9 mouse cellular contexts compared by ENCODE assay signal in the genomic region with DNA sequence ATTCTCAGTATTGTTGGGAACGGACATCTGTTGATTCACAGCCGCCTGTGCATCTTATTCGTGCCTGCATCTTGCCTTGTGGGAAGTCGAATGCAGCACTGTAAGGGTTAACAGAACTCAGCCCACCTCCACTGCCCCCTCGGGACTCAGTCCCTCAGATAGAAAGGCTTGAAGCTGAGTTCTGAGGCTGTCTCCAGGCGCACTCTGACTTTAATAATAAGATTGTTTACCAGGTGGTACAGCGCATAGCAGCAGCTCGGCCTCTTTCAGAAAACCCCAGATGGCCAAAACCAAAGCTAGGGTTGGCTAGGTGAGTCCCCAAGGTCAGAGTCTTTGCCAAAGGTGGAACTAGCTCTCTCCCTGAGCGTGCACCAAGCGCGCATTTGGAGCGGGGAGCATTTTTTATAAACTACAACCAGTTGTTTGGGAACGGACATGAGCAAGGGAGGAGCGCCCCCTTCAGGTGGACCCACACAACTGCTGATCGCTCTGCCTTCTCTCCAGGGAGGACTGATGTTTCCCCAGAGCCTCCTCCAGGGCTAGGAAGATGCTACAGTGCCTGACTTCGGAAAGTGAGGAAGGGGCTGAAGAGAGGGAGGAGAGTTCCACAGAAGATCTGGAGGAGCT. TPM values are rescaled to one million over a fixed set of nuclear protein-coding genes. Genes with fewer than 3 reads are reported as not detected.
A peak's percentile ranks its signal among the peaks of the same experiment; 100 is the strongest.
DNase-seq lines count a peak whose midpoint lies in the region; ATAC-seq and TF ChIP-seq lines count a peak whose summit lies in the region.
"Had no signal": no experiment of that assay in that cellular context is flagged by ENCODE, and none has a peak within 500 bp of the region (broad histone marks: within the 10 kb centered on the region; RNA-seq: fewer than 3 reads in every experiment).

A gene (plus strand): TSS at position 548 of the 627 bp plus-strand sequence.

- no peak for TF ChIP-seq POLR2A in brain, embryonic 14.5 days (IDR thresholded peaks at IDR 0.05; ENCODE audit: borderline replicate concordance, extremely low read depth, insufficient read depth, insufficient read length, poor library complexity, severe bottlenecking)
- TF ChIP-seq POLR2A in small intestine, adult 2 months (IDR thresholded peaks at IDR 0.05; ENCODE audit: low read depth, low read length): no peak

- no peak within 1 kb of the TSS for H3K4me3 ChIP-seq in forebrain, embryonic 12.5 days (replicated peaks)
- no peak within 1 kb of the TSS for H3K4me3 ChIP-seq in small intestine, adult 2 months (ENCODE audit: low read depth, low read length)

- no peaks in the 10 kb centered on the region for H3K9me3 ChIP-seq in forebrain, embryonic 12.5 days

- peaks cover 4% of the 10 kb centered on the region for H3K4me1 ChIP-seq in forebrain, embryonic 12.5 days
- H3K4me1 ChIP-seq in small intestine, adult 2 months (ENCODE audit: control insufficient read depth, insufficient read depth, insufficient read length, low read length): peaks cover 7% of the 10 kb centered on the region; the same call in 1 of the 2 replicates

- H3K9ac ChIP-seq in forebrain, embryonic 12.5 days: no peak within 1 kb of the TSS

- intact Hi-C loops in left cerebral cortex, postnatal 25 days (cut with DNase I): no loop called here

- TF ChIP-seq CTCF in brain, embryonic 14.5 days (IDR thresholded peaks at IDR 0.05; ENCODE audit: borderline replicate concordance, extremely low read depth, insufficient read depth, insufficient read length): peak; percentile 81
- peak; percentile 84 for TF ChIP-seq CTCF in small intestine, adult 2 months (IDR thresholded peaks at IDR 0.05; ENCODE audit: extremely low read depth, insufficient read length, insufficient replicate concordance, low read depth, low read length)

- no peak for ATAC-seq in cerebellum, adult (ENCODE audit: insufficient number of reproducible peaks, low FRiP score, low TSS enrichment)
- no peak for ATAC-seq in forebrain, embryonic 12.5 days (ENCODE audit: low FRiP score)

- H3K27me3 ChIP-seq in forebrain, embryonic 12.5 days: peaks cover 35% of the 10 kb centered on the region
- no peaks in the 10 kb centered on the region for H3K27me3 ChIP-seq in small intestine, adult 2 months (ENCODE audit: control insufficient read depth, insufficient read depth, low read length)

- peak; percentile 21 for DNase-seq in cerebellum, adult 11 months
- DNase-seq in brain, embryonic 14.5 days (ENCODE audit: low read depth): peak; percentile 67
- DNase-seq in hindlimb bud, embryonic 11.5 days (ENCODE audit: extremely low spot score, low read depth, low spot score): peak; percentile 49
- peak; percentile 33 to 35 for DNase-seq in left cerebral cortex, postnatal 25 days (ENCODE audit: low spot score in 2 of 2)
- DNase-seq in mesoderm, embryonic 11.5 days (ENCODE audit: low read depth, low spot score): peak; percentile 83

- peak within 1 kb of the TSS; percentile 35 for H3K4me2 ChIP-seq in forebrain, embryonic 12.5 days

- H3K36me3 ChIP-seq in forebrain, embryonic 12.5 days (replicated peaks): no peaks in the 10 kb centered on the region
- H3K36me3 ChIP-seq in small intestine, adult 2 months (ENCODE audit: control insufficient read depth, insufficient read depth, low read length): no peaks in the 10 kb centered on the region

- no peak within 1 kb of the TSS for H3K27ac ChIP-seq in forebrain, embryonic 12.5 days
- H3K27ac ChIP-seq in small intestine, adult 2 months (ENCODE audit: insufficient read depth, low read depth, low read length): no peak within 1 kb of the TSS

- 18% methylated on average over 16 of the region's 16 CpGs for WGBS in forebrain, embryonic 12.5 days
- 31% methylated on average over 16 of the region's 16 CpGs for WGBS in small intestine, adult 2 months

RNA-seq across cellular contexts. Expression of the gene that starts here (rescaled TPM):
- 0.71 and 0.86 TPM in 2 replicates for polyA plus RNA-seq in brain, embryonic 14.5 days (2012; rRNA removed)
- 0.28 and 0.32 TPM in 2 replicates for polyA plus RNA-seq in forebrain, embryonic 12.5 days (2016; fragmentation: Nextera tagmentation; extraction: Ambion mirVana)
- not detected for total RNA-seq in left cerebral cortex, postnatal 25 days (2021)
- polyA plus RNA-seq in small intestine, adult 2 months (2012; rRNA removed): 0.11 TPM in 1 of 2 replicates, not detected in the other
- total RNA-seq: neutrophil, adult 5-6 weeks had no signal

Comparison
In these comparisons a context has a peak if more than half of its experiments do, and no peak if none do; other contexts are left out.
1. Peak in DNase-seq in brain, embryonic 14.5 days; RNA of the gene not detected or under 1 TPM.
2. Peak in DNase-seq in left cerebral cortex, postnatal 25 days; RNA of the gene not detected or under 1 TPM.
3. DNase-seq: peak in every context shown above with its lines; median percentile 83 in mesoderm, embryonic 11.5 days; 67 in brain, embryonic 14.5 days; 49 in hindlimb bud, embryonic 11.5 days; 34 in left cerebral cortex, postnatal 25 days; 21 in cerebellum, adult 11 months.